Mouse (Mus musculus) intestine, embryonic 16.5 days (tissue): ENCODE measurements around the gene Stx11. TPM values are rescaled to one million over a fixed set of nuclear protein-coding genes. Genes with fewer than 3 reads are reported as not detected.

ENCODE experiments used
- ATAC-seq: fragments of 200-750 bp; cut with Nextera tagmentation; 2 replicates; pipeline ENCODE4 v1.8.0; 2017; ENCODE audit warnings: moderate TSS enrichment, moderate library complexity
- H3K27ac ChIP-seq: fragments of 300-500 bp; sonication (generic); 2 replicates; pipeline ENCODE4 v1.5.1; 2014; ENCODE audit warnings: mild to moderate bottlenecking, low read length
- H3K27me3 ChIP-seq: fragments of 300-500 bp; sonication (generic); replicated peaks from 2 replicates; pipeline ENCODE4 v1.6.1; 2014; ENCODE audit warnings: low read length, control low read depth, mixed read lengths; ENCODE audit not compliant: control insufficient read depth, insufficient read depth
- H3K36me3 ChIP-seq: fragments of 300-500 bp; sonication (generic); 2 replicates; pipeline ENCODE4 v1.6.1; 2014; ENCODE audit warnings: low read length, control low read depth; ENCODE audit not compliant: control insufficient read depth, insufficient read depth
- H3K4me1 ChIP-seq: fragments of 300-500 bp; sonication (generic); 2 replicates; pipeline ENCODE4 v1.6.1; 2014; ENCODE audit warnings: low read length, control low read depth, mixed read lengths; ENCODE audit not compliant: control insufficient read depth, insufficient read depth
- H3K4me2 ChIP-seq: fragments of 300-500 bp; sonication (generic); 2 replicates; pipeline ENCODE4 v1.6.1; 2014; ENCODE audit warnings: low read depth, low read length, control low read depth
- H3K4me3 ChIP-seq: fragments of 300-500 bp; sonication (generic); 2 replicates; pipeline ENCODE4 v1.5.1; 2014; ENCODE audit warnings: mild to moderate bottlenecking, low read length
- H3K9ac ChIP-seq: fragments of 300-500 bp; sonication (generic); 2 replicates; pipeline ENCODE4 v1.6.1; 2014; ENCODE audit warnings: low read depth, low read length
- H3K9me3 ChIP-seq: fragments of 300-500 bp; sonication (generic); 2 replicates; pipeline ENCODE4 v1.6.1; 2016; ENCODE audit warnings: low read length, control low read depth; ENCODE audit not compliant: control insufficient read depth
- WGBS: fragments of 180-500 bp; shearing (Covaris S2); extraction: QIAGEN DNeasy Blood & Tissue Kit; methylation state at CpG from one replicate; pipeline ENCODE4 v1.1.7; 2014; 5-methylcytosine and 5-hydroxymethylcytosine counted together
- polyA plus RNA-seq: library from polyadenylated mRNA; unstranded; fragments of >200 nt; fragmentation: Nextera tagmentation; extraction: Ambion mirVana; gene quantifications from 2 replicates; pipeline ENCODE4 v1.2.1, GENCODE M21; 2015

Stx11 gene
- polyA plus RNA-seq, 1 experiment from 2014 or later = 1.1 TPM

GRCm38 (mm10) chr10:12986485-12986884 lies 22.4 kb upstream of the Stx11 start:
- no peak for ATAC-seq
- Histone ChIP-seq H3K4me1 (no peaks in the 10 kb centered on the region), H3K9me3 (no peaks in the 10 kb centered on the region), H3K4me3 (no peak overlapping the region), H3K27me3 (no peaks in the 10 kb centered on the region), H3K27ac (no peak overlapping the region), H3K36me3 (no peaks in the 10 kb centered on the region), H3K4me2 (no peak overlapping the region), H3K9ac (no peak overlapping the region)
- WGBS = 77% methylated on average over 5 of the region's 5 CpGs

- ATAC-seq = no peak
- Histone ChIP-seq H3K4me2 (no peak overlapping the region), H3K27ac (no peak overlapping the region), H3K9me3 (no peaks in the 10 kb centered on the region), H3K9ac (no peak overlapping the region), H3K27me3 (no peaks in the 10 kb centered on the region), H3K4me1 (no peaks in the 10 kb centered on the region), H3K4me3 (no peak overlapping the region), H3K36me3 (no peaks in the 10 kb centered on the region)
- WGBS = 81% methylated on average over 3 of the region's 3 CpGs
Measured at GRCm38 (mm10) chr10:12985028-12985427, 20.9 kb upstream of the Stx11 start.

- no peak overlapping the region for H3K9ac ChIP-seq
- ATAC-seq = no peak
- H3K9me3 ChIP-seq = no peaks in the 10 kb centered on the region
- H3K27ac ChIP-seq = no peak overlapping the region
- no peak overlapping the region for H3K4me3 ChIP-seq
- WGBS = 76% methylated on average over 3 of the region's 3 CpGs
- no peaks in the 10 kb centered on the region for H3K36me3 ChIP-seq
- H3K4me1 ChIP-seq = no peaks in the 10 kb centered on the region
- H3K4me2 ChIP-seq = no peak overlapping the region
- H3K27me3 ChIP-seq = no peaks in the 10 kb centered on the region
Measured at GRCm38 (mm10) chr10:12983516-12983915, 19.4 kb upstream of the Stx11 start.

- no peaks in the 10 kb centered on the region for H3K9me3 ChIP-seq
- no peak for ATAC-seq
- WGBS = 69% methylated on average over 7 of the region's 7 CpGs
- H3K27ac ChIP-seq = no peak overlapping the region
- H3K4me2 ChIP-seq = no peak overlapping the region
- H3K4me1 ChIP-seq = no peaks in the 10 kb centered on the region
- no peak overlapping the region for H3K4me3 ChIP-seq
- no peaks in the 10 kb centered on the region for H3K27me3 ChIP-seq
- H3K9ac ChIP-seq = no peak overlapping the region
- no peaks in the 10 kb centered on the region for H3K36me3 ChIP-seq
Measured at GRCm38 (mm10) chr10:12981071-12981470, 17.0 kb upstream of the Stx11 start.

- Histone ChIP-seq H3K27ac (no peak overlapping the region), H3K9me3 (no peaks in the 10 kb centered on the region), H3K4me2 (no peak overlapping the region), H3K4me1 (no peaks in the 10 kb centered on the region), H3K27me3 (no peaks in the 10 kb centered on the region), H3K9ac (no peak overlapping the region), H3K36me3 (no peaks in the 10 kb centered on the region), H3K4me3 (no peak overlapping the region)
- 77% methylated on average over 9 of the region's 9 CpGs for WGBS
- no peak for ATAC-seq
Measured at GRCm38 (mm10) chr10:12977787-12978212, 13.7 kb upstream of the Stx11 start.

- Histone ChIP-seq H3K36me3 (no peaks in the 10 kb centered on the region), H3K9ac (no peak overlapping the region), H3K9me3 (no peaks in the 10 kb centered on the region), H3K27me3 (no peaks in the 10 kb centered on the region), H3K27ac (no peak overlapping the region), H3K4me2 (no peak overlapping the region), H3K4me3 (no peak overlapping the region), H3K4me1 (no peaks in the 10 kb centered on the region)
- no peak for ATAC-seq
- 82% methylated on average over 7 of the region's 7 CpGs for WGBS
Measured at GRCm38 (mm10) chr10:12976552-12976951, 12.5 kb upstream of the Stx11 start.

- Histone ChIP-seq H3K27me3 (no peaks in the 10 kb centered on the region), H3K4me3 (no peak overlapping the region), H3K9me3 (no peaks in the 10 kb centered on the region), H3K4me1 (no peaks in the 10 kb centered on the region), H3K36me3 (no peaks in the 10 kb centered on the region), H3K27ac (no peak overlapping the region), H3K4me2 (no peak overlapping the region), H3K9ac (no peak overlapping the region)
- WGBS = 90% methylated on average over 7 of the region's 7 CpGs
- ATAC-seq = no peak
Measured at GRCm38 (mm10) chr10:12975957-12976356, 11.9 kb upstream of the Stx11 start.

GRCm38 (mm10) chr10:12975461-12975860 lies 11.4 kb upstream of the Stx11 start:
- ATAC-seq = no peak
- WGBS = 87% methylated on average over 3 of the region's 3 CpGs

GRCm38 (mm10) chr10:12974572-12974971 lies 10.5 kb upstream of the Stx11 start:
- Histone ChIP-seq H3K27me3 (no peaks in the 10 kb centered on the region), H3K4me2 (no peak overlapping the region), H3K9me3 (no peaks in the 10 kb centered on the region), H3K4me1 (no peaks in the 10 kb centered on the region), H3K36me3 (no peaks in the 10 kb centered on the region), H3K4me3 (no peak overlapping the region), H3K27ac (no peak overlapping the region), H3K9ac (no peak overlapping the region)
- ATAC-seq = no peak
- WGBS = 92% methylated on average over 6 of the region's 6 CpGs

More at GRCm38 (mm10) chr10:12975461-12975860, 11.4 kb upstream of the Stx11 start:
- Histone ChIP-seq H3K9ac (no peak overlapping the region), H3K27ac (no peak overlapping the region), H3K4me3 (no peak overlapping the region), H3K4me1 (no peaks in the 10 kb centered on the region), H3K36me3 (no peaks in the 10 kb centered on the region), H3K9me3 (no peaks in the 10 kb centered on the region), H3K27me3 (no peaks in the 10 kb centered on the region), H3K4me2 (no peak overlapping the region)

GRCm38 (mm10) chr10:12965669-12966180 lies 1.6 kb upstream of the Stx11 start:
- Histone ChIP-seq H3K9me3 (no peaks in the 10 kb centered on the region), H3K4me2 (no peak overlapping the region), H3K4me1 (peaks cover 2% of the 10 kb centered on the region; the same call in 1 of the 2 replicates), H3K4me3 (no peak overlapping the region), H3K9ac (no peak overlapping the region), H3K36me3 (no peaks in the 10 kb centered on the region), H3K27ac (no peak overlapping the region), H3K27me3 (no peaks in the 10 kb centered on the region)
- no peak for ATAC-seq
- 62% methylated on average over 5 of the region's 5 CpGs for WGBS
